Mouse (Mus musculus): ENCODE results near the gene Ceacam19. TPM values are rescaled to one million over a fixed set of nuclear protein-coding genes. Genes with fewer than 3 reads are reported as not detected.
A peak's percentile ranks its signal among the peaks of the same experiment; 100 is the strongest.
"Not testable (repeated sequence)": the region's sequence is repeated elsewhere in the genome, so short reads cannot be mapped to it uniquely, and the experiment has no call there.

The Ceacam19 gene
- polyA plus RNA-seq, 1 experiment from 2014 or later, result 9.5 TPM

GRCm38 (mm10) chr7:19932133-19932876 is 44.5 kb upstream of the Ceacam19 start:
- Histone ChIP-seq H3K4me2 (replicated peaks; ENCODE audit: low read depth) (no peak overlapping the region), H3K4me3 (ENCODE audit: low read depth, low read length) (no peak overlapping the region), H3K36me3 (ENCODE audit: control insufficient read depth, insufficient read depth, low read length) (no peaks in the 10 kb centered on the region), H3K27ac (replicated peaks) (no peak overlapping the region), H3K4me1 (replicated peaks; ENCODE audit: control insufficient read depth, insufficient read depth) (no peaks in the 10 kb centered on the region), H3K27me3 (ENCODE audit: control insufficient read depth, insufficient read depth, low read length) (no peaks in the 10 kb centered on the region), H3K9me3 (ENCODE audit: control insufficient read depth, low read length) (no peaks in the 10 kb centered on the region), H3K9ac (ENCODE audit: low read length) (no peak overlapping the region)
- ATAC-seq (ENCODE audit: low FRiP score, low TSS enrichment) (no peak), DNase-seq (ENCODE audit: low spot score) (no peak)
- 20% methylated on average over 13 of the region's 13 CpGs for WGBS
- TF ChIP-seq CTCF (IDR thresholded peaks at IDR 0.05; ENCODE audit: low read depth) (no peak), EP300 (optimal IDR thresholded peaks at IDR 0.05) (no peak)

GRCm38 (mm10) chr7:19930481-19930880 is 42.7 kb upstream of the Ceacam19 start:
- H3K4me2 ChIP-seq (replicated peaks; ENCODE audit: low read depth); H3K9me3 ChIP-seq (ENCODE audit: control insufficient read depth, low read length); DNase-seq (ENCODE audit: low spot score); H3K27me3 ChIP-seq (ENCODE audit: control insufficient read depth, insufficient read depth, low read length); H3K9ac ChIP-seq (ENCODE audit: low read length); H3K36me3 ChIP-seq (ENCODE audit: control insufficient read depth, insufficient read depth, low read length); H3K27ac ChIP-seq (replicated peaks); ATAC-seq (ENCODE audit: low FRiP score, low TSS enrichment); H3K4me3 ChIP-seq (ENCODE audit: low read depth, low read length); H3K4me1 ChIP-seq (replicated peaks; ENCODE audit: control insufficient read depth, insufficient read depth): not testable (repeated sequence)
- WGBS, result 50% methylated on average over 6 of the region's 6 CpGs

GRCm38 (mm10) chr7:19928486-19928885 is 40.7 kb upstream of the Ceacam19 start:
- DNase-seq (ENCODE audit: low spot score), result no peak

GRCm38 (mm10) chr7:19926849-19927480 is 39.2 kb upstream of the Ceacam19 start:
- no peaks in the 10 kb centered on the region for H3K4me1 ChIP-seq (replicated peaks; ENCODE audit: control insufficient read depth, insufficient read depth)
- no peaks in the 10 kb centered on the region for H3K36me3 ChIP-seq (ENCODE audit: control insufficient read depth, insufficient read depth, low read length)
- ATAC-seq (ENCODE audit: low FRiP score, low TSS enrichment) (no peak), DNase-seq (ENCODE audit: low spot score) (no peak)
- H3K4me2 ChIP-seq (replicated peaks; ENCODE audit: low read depth), result no peak overlapping the region
- WGBS, result 44% methylated on average over 2 of the region's 2 CpGs
- TF ChIP-seq EP300 (optimal IDR thresholded peaks at IDR 0.05) (no peak), CTCF (IDR thresholded peaks at IDR 0.05; ENCODE audit: low read depth) (no peak)
- H3K4me3 ChIP-seq (ENCODE audit: low read depth, low read length), result no peak overlapping the region
- no peaks in the 10 kb centered on the region for H3K9me3 ChIP-seq (ENCODE audit: control insufficient read depth, low read length)
- no peaks in the 10 kb centered on the region for H3K27me3 ChIP-seq (ENCODE audit: control insufficient read depth, insufficient read depth, low read length)
- H3K27ac ChIP-seq (replicated peaks), result no peak overlapping the region
- no peak overlapping the region for H3K9ac ChIP-seq (ENCODE audit: low read length)

More at GRCm38 (mm10) chr7:19928486-19928885, 40.7 kb upstream of the Ceacam19 start:
- no peaks in the 10 kb centered on the region for H3K9me3 ChIP-seq (ENCODE audit: control insufficient read depth, low read length)
- no peak overlapping the region for H3K4me2 ChIP-seq (replicated peaks; ENCODE audit: low read depth)
- H3K27me3 ChIP-seq (ENCODE audit: control insufficient read depth, insufficient read depth, low read length), result no peaks in the 10 kb centered on the region
- H3K36me3 ChIP-seq (ENCODE audit: control insufficient read depth, insufficient read depth, low read length), result no peaks in the 10 kb centered on the region
- no peak overlapping the region for H3K4me3 ChIP-seq (ENCODE audit: low read depth, low read length)
- no peak overlapping the region for H3K27ac ChIP-seq (replicated peaks)
- no peak overlapping the region for H3K9ac ChIP-seq (ENCODE audit: low read length)
- TF ChIP-seq EP300 (optimal IDR thresholded peaks at IDR 0.05), result no peak
- TF ChIP-seq CTCF (IDR thresholded peaks at IDR 0.05; ENCODE audit: low read depth), result no peak
- no peaks in the 10 kb centered on the region for H3K4me1 ChIP-seq (replicated peaks; ENCODE audit: control insufficient read depth, insufficient read depth)
- WGBS, result 69% methylated on average over 5 of the region's 5 CpGs
- ATAC-seq (ENCODE audit: low FRiP score, low TSS enrichment), result no peak

GRCm38 (mm10) chr7:19925376-19925775 is 37.6 kb upstream of the Ceacam19 start:
- Histone ChIP-seq H3K36me3 (ENCODE audit: control insufficient read depth, insufficient read depth, low read length) (no peaks in the 10 kb centered on the region), H3K27me3 (ENCODE audit: control insufficient read depth, insufficient read depth, low read length) (no peaks in the 10 kb centered on the region), H3K4me3 (ENCODE audit: low read depth, low read length) (no peak overlapping the region), H3K4me2 (replicated peaks; ENCODE audit: low read depth) (no peak overlapping the region), H3K9ac (ENCODE audit: low read length) (no peak overlapping the region), H3K4me1 (replicated peaks; ENCODE audit: control insufficient read depth, insufficient read depth) (no peaks in the 10 kb centered on the region), H3K9me3 (ENCODE audit: control insufficient read depth, low read length) (no peaks in the 10 kb centered on the region), H3K27ac (replicated peaks) (no peak overlapping the region)
- no peak for DNase-seq (ENCODE audit: low spot score)
- no peak for ATAC-seq (ENCODE audit: low FRiP score, low TSS enrichment)
- 41% methylated on average over 1 of the region's 1 CpGs for WGBS
- TF ChIP-seq CTCF (IDR thresholded peaks at IDR 0.05; ENCODE audit: low read depth) (no peak), EP300 (optimal IDR thresholded peaks at IDR 0.05) (no peak)

GRCm38 (mm10) chr7:19923797-19924196 is 36.0 kb upstream of the Ceacam19 start:
- Histone ChIP-seq H3K4me2 (replicated peaks; ENCODE audit: low read depth) (no peak overlapping the region), H3K36me3 (ENCODE audit: control insufficient read depth, insufficient read depth, low read length) (no peaks in the 10 kb centered on the region), H3K27ac (replicated peaks) (no peak overlapping the region), H3K9ac (ENCODE audit: low read length) (no peak overlapping the region), H3K27me3 (ENCODE audit: control insufficient read depth, insufficient read depth, low read length) (no peaks in the 10 kb centered on the region), H3K4me1 (replicated peaks; ENCODE audit: control insufficient read depth, insufficient read depth) (0 out of 2 replicates have a peak, but pooled peaks cover 3% of the 10 kb centered on the region), H3K4me3 (ENCODE audit: low read depth, low read length) (no peak overlapping the region), H3K9me3 (ENCODE audit: control insufficient read depth, low read length) (no peaks in the 10 kb centered on the region)
- ATAC-seq (ENCODE audit: low FRiP score, low TSS enrichment), result peak; percentile 39; the same call in 1 of the 2 replicates
- TF ChIP-seq CTCF (IDR thresholded peaks at IDR 0.05; ENCODE audit: low read depth), result no peak
- no peak for TF ChIP-seq EP300 (optimal IDR thresholded peaks at IDR 0.05)
- peak; percentile 71 for DNase-seq (ENCODE audit: low spot score)
- 8% methylated on average over 10 of the region's 15 CpGs for WGBS

Measured in stomach, postnatal 0 days (tissue).